Mouse (Mus musculus) adrenal gland, adult 2 months (tissue): Measurements from ENCODE around the gene Ccdc9b. TPM values are rescaled to one million over a fixed set of nuclear protein-coding genes. Genes with fewer than 3 reads are reported as not detected.

Source experiments
- DNase-seq: peaks from one replicate; pipeline ENCODE4 v3.0.0; 2021
- polyA plus RNA-seq: library from polyadenylated mRNA; depleted of rRNA; stranded (reverse); fragments of >200 nt; gene quantifications from 2 replicates; pipeline ENCODE4 v1.2.3, GENCODE M21; 2012
- total RNA-seq, 2 experiments: library from RNA; stranded (reverse); gene quantifications; 2 replicates each; pipeline ENCODE4 v1.2.3; 2021

Ccdc9b gene
- total and polyA plus RNA-seq, 3 experiments = 3.3 to 13.9 (median 4.0) TPM

DNA sequence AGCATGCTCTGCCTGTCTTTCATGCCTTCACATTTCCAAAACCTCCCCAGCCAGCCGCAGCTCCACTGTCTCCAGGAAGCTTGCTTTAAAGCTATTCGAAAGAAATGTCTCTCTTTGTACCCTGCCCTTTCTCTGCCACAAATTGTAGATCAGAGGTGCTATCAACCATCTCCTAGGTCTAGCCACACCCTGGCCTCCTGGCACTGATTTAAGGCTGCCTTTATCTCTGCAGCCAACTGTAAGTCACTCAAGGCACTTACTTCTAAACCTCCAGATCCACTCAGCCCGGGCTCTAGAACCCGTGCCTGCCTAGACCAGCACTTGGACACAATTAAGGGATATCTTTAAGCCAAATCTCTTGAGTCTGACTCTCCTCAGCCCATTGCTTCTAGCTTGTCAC, 16.0 kb upstream of the Ccdc9b start:
- DNase-seq = no peak

- DNase-seq = no peak
Observed at GRCm38 (mm10) chr2:118776295-118776694, 13.8 kb upstream of the Ccdc9b start.

GRCm38 (mm10) chr2:118775846-118776245, 13.4 kb upstream of the Ccdc9b start:
- DNase-seq = no peak

DNA sequence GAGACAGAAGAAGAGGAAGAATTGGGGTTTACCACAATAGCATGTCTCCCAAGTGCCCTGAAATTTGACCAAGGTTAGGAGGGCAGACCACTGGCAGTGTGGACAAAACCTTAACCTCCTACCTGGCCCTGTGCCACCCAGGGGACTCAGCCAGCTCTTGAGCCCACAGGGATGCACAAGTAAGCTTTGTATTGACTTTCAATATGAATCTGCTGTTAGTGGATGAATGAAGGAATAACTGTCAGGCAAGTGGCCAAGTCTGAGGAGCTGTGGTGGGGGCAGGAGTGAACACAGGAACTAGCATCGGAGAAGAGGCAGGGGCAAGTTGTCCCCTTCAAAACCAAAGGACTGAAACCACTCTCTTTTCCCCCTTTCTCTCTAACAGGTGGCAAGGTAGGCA, 12.9 kb upstream of the Ccdc9b start:
- no peak for DNase-seq

DNA sequence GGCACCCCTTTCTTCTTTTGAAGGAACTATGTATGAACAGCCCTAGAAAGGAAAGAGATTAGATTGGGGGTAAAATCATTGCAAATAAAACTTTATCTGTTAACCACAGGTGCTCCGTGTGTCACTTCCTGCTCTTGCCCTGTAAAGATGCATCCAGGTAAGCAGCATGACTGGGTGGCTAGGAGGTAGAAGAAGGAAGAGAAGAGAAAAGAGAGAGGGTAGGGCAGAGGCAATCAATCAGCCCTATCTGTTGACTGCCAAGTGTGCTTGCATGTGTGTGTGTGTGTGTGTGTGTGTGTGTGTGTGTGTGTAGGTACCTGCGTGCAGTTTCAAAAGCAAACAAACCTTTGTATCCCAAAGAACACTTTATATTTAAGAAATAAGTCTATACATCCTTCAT, 12.1 kb upstream of the Ccdc9b start:
- DNase-seq = no peak

DNA sequence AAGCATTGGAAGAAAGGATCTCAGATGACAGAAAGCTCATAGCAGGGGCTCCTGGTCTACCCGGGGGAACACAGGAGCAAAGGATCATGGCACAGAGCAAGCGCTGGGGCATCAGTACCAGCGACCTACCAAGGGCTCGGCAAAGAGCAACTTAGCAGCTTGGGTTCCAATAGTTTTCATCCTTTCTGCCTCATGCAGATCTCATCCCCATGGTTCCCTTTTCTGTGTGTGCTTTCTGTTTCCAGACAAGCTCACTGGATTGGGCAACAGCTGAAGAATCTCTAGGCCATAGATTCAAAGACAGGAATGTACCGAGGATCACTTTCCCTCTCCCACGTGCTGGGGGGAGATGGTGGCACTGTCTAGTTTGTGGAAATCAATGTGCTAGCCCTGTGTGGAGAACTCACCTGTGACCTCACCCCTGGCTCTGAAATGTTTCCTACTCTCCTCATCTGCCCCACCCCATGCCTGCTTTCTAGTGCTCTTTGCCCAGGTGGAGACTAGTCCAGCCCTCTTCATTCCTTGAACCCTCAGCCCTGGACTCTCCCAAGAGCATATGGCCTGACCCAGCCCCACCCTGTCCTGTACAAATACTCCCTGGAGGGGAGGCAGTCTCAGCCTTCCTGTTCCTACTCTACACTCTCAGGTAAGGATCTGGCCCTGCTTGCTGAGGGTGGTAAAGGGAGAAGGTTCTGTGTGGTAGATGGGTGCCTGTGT, 9.9 kb upstream of the Ccdc9b start, which contains the start of gene Phgr1:
TSS of gene Phgr1 (plus strand) at position 612 of the 717 bp plus-strand sequence.
- no peak for DNase-seq

DNA sequence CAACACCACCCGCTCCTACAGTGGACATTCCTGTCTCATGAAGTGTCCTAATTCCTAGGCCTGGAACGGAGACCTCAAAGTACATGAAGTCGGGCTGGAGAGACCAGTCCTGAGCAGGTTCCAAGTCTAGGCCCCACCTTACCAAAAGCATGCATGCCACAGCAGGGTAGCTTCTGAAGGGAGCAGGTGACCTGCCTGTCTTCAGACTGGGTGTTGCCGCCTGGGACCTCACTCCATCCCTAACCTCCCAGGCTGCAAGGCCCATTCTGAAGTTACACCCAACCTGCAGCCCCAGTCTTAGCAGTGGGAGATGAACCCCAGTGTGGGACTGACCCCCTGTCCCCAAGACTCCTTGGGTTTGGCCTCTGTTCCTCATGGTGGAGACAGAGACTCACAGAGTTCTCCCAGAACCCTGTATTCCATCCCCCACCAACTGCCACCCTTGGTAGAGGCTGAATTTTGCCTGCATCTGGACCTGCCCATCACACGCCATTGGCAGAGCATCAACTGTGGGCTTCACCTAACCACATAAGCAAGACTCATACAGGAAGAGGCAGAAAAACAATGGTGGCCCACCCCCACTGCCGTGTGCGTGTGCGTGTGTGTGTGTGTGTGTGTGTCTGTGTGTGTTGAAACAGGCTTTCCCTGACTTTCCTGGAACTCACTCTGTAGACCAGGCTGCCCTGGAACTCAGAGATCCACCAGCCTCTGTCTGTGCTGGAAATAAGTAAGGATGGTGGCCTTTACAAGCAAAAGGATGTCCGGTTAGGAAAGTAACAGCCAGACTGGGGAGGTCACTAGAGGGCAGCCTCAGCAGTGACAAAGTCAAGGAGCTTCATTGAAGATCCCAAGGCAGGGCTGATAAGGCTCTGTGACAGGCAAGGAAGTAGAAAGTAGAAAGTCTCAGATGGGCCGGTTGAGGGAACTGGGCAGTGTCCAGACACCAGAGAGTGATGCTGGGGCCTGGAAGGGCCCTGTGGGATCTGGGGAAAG, 3.9 kb upstream of the Ccdc9b start:
- peak; percentile 40 for DNase-seq

DNA sequence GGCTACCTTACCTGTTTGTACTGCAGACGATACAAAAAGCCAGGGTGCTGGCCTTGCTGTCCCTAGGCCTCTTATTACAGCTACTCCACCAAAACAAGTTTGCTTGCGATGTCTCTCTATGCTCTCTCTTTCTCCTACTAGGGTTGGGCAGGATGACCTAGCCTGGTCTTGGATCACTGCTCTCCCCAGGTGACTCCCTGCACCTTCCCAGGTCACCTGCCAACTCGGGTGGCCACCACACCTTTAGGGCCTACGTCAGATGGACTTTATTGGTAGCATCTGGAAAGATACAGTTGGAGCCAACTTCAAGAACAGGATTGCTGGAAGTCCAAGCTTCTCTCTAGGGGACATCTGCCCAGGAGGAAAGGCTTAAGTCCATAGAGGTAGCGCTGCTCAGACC, 2.4 kb upstream of the Ccdc9b start:
- no peak for DNase-seq

DNA sequence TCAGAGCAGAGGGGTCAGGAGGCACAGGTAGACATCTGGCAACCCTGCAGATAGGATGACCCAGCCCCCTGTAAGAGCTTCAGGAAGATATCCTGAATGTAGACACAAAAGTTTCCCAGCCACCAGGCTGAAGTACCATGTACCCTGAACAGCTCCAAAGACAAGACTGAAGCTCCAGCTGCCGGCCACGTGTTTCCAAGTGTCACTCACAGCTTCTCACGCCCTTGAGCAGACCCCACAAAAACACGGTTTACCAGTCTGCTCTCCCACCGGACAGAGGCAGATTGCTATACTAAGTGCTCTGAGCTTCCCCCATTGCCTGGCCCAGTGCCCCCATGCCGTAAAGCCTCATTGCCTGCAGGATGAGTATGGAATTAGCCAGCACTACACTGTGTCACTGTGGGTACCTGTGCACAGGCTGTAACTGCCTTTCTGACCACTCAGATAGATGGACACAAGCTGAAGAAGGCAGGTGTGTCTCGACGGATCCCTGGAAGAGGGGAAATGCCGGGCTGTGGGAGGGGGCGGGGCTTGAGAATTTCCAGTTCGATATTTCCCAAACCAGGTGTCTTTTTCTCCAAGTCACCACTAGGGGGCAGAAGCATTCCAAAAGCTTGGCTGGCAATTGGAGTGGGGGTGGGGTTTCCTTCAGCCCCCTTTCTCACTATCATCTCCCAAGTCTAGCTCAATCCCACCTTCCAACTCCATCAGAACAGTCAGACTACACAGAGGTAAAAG, 1.8 kb upstream of the Ccdc9b start:
- DNase-seq = peak; percentile 34

DNA sequence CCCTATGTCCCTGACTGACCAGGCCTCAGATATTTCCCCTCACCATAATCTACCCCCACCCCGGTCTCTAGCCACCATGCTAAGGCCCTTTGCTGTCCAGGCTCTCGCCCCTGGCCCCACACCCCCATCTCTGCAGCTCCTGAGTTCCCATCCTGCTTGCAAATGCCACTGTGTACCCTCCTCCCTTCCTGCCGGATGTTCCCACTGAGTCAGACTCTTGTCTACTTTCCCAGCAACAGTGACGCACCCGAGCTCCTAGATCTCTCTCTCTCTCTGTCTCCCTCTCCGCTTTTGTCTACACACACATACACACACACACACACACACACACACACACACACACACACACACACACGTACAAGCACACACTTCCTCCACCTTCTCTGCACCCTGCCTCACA, 1.0 kb upstream of the Ccdc9b start:
- DNase-seq = peak; percentile 60

- no peak for DNase-seq
Observed at GRCm38 (mm10) chr2:118762784-118763148, 305 bp upstream of the Ccdc9b start.

- DNase-seq = no peak
Observed at GRCm38 (mm10) chr2:118761358-118761757, 1.1 kb downstream of the Ccdc9b start.

DNA sequence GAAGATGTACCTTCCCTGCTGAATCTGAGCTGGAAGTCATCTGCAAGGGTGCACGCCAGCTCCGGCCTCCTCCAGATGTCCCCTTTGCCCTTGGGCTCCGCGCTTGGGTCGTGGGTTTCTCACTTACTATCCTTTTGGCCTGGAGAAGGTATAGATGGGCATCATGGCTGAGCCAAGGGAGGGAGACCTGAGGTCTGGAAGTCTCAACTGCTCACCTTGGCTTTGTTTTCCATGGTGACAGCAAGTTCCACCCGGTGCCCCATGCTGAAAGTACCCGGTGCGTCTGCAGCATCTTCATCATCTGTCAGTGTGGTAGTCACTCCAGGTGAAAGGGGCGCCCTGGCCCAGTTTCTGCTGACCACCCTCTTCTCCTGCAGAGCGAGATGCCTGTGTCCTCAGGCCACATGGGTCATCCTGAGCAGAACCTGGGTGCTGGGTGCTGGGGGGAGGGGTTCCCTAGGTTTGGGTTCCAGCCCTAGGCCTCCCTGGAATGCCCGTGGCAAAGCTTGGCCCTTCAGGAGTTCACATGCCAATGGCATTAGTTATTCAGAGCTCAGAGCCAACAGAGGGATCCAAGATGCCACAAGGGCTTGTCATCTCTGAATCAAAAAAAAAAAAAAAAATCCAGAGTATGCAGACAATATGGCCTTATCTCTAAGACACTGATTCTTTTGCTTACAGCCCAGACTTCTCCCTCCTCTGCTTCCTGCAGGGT, 2.0 kb downstream of the Ccdc9b start:
- peak; percentile 38 for DNase-seq

GRCm38 (mm10) chr2:118759828-118760227, 2.6 kb downstream of the Ccdc9b start:
- no peak for DNase-seq

DNA sequence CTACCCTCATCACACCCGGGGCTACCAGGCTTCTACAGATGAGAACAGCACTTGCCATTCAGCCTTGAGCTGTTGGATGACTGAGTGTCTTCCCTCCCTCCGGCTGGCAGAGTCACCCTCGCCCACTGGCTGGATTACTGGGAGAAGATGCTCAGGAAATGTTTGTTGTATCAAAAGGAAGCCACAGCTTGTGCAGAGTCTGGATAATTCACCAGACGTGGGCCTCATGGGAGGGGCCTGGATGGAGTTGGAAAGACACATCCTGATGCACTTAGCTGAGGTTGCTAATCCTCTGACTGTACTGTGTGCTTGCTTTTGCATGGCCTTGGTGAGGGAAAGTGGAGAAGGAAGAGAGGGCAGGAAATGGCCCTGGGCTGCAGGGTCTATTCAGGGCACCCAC, 6.4 kb downstream of the Ccdc9b start:
- no peak for DNase-seq

GRCm38 (mm10) chr2:118755407-118755806, 7.1 kb downstream of the Ccdc9b start:
- no peak for DNase-seq

DNA sequence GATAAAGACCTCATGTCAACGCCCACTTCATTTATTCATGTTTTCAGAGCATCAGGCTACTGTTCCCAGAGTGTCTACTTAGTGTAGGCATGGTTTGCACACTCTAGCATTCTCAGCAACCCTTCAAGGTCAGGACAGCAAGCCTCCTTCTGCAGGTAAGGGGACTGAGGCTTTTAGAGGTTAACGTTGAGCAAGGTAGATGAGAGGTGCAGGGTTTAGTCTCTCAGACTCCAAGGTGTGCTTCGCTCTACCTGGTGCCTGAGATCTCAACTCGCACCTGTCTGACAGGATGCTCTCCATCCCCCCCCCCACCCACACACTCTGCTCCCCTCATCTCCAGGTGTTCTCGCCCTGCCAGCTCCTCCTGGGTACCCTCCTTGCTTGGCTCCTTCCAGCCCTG, 8.3 kb downstream of the Ccdc9b start:
- no peak for DNase-seq

DNA sequence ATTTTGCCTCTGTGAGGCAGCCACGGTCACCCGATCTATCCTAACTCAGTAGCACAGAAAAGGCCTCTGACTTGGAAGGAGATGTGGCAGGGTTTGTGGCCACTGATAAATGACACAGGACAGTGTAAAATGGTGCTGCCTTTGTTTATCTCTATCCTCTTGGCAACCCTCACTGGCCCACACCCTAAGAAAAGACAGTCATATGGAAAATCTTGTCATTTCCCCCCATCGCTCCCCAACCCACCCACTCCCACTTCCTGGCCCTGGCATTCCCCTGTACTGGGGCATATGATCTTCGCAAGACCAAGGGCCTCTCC, 9.7 kb downstream of the Ccdc9b start:
- DNase-seq = no peak

DNA sequence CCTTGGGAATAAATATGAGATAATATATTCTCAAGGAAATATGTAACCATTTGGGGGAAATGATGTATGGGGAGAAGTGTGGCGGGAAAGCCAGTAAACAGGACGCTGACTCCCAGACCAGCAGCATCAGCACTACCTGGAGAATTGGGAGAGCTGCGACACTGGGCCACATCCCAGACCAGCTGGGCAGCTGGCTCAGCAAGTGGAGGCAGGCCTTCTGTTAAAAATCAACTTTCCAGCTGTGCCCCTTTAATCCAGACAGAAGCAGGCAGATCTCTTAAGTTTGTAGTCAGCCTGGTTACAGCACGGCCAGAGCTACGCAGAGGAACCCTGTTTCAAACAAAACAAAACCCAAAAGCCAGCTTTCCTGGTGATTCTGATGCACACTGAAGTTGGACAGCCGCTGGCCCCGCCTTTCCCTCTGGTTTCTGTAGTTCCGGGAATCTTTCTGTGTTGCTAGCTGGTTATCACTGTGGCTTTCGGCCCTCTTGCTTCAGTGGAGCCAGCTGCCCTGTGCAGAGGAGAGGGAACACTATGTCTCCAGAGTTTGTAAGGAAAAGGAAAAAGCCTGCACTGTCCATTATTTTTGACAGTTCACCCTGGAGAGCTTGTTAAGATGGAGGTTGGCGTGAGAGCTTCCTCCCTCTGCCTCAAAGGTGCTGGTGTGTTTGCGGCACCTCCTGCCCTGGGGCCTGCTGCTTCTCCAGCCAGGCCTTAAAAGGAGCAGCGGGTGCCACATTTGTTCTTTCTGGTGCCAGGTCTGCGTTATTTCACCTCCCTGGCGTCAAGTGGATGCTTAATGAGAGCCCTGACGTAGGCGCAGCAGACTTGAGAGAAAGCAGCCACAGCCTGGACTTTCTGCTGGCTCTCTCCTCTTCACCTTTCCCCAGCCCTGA, 10.3 kb downstream of the Ccdc9b start:
- no peak for DNase-seq

- no peak for DNase-seq
Observed at GRCm38 (mm10) chr2:118750476-118750875, 12.0 kb downstream of the Ccdc9b start.

DNA sequence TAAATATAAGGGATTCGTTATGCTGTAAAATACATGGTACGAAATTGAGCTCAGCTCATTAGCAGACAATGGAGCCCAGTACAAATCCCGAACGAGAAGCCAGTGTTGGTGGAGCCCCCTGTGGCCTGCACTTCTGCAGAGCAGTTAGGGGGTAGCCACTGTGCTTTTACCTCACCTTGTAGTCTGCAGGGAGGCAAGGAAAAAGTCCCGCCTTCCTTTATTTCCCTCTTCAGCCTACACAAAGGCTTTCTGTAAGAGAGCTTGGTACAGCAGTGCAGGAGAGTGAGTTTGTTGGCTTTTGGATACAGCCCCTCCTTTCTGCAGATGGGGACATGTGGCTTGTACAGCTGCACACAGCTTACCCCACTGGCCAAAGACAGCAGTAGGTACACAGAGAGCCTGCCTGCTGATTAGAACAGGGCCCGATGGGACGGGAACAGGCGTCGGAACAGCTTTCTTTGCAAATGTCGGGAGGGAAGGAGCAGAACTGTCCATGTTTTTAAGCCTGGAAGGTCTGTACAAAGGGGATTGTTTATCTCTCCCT, 13.0 kb downstream of the Ccdc9b start:
- DNase-seq = no peak
